Mouse (Mus musculus): ENCODE results near the gene Zhx3.

Gene Zhx3

DNA sequence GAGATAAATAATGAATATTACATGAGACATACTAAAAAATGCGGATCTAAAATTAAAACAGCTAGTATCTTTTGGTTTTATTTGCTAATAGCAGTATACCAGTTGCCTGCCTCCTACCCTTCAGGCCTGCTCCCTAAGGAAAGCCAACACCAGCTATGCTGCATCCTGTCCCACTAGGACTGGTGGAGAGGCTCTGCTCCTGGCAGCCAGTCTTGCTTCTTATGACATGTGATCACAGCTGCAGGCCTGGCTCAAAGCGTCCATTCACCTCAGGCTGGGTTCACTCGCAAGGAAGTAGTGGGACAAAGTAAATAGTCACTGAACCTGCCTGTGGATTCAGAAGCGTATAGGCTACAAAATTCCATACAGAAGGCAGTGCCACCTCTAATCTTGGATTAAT is 11.1 kb upstream of the Zhx3 start:
- DNase-seq (ENCODE audit: extremely low spot score, low read depth, low spot score) = no peak

DNA sequence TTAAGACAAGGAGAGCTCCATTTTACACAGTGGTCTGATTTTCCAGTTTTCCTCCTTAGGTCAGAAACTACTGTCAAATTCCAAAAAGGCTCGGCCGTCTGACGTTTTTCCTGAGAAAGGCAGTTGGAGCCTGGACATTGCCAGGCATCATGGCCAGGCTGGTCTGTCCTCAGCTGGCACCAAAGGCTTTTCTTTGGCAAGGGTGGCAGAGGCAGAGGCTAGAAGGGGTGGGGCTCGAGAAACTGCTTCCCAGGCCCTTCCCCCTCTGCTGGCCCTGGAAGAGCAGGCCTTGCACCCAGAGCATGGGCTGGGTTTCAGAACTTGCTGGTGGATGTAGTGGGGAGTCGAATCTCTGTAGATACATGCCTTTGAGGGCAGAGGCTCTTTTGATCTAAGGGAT is 9.6 kb upstream of the Zhx3 start:
- DNase-seq (ENCODE audit: extremely low spot score, low read depth, low spot score) = no peak

GRCm38 (mm10) chr2:160881462-160882101 is 8.8 kb upstream of the Zhx3 start:
- DNase-seq (ENCODE audit: extremely low spot score, low read depth, low spot score) = no peak

DNA sequence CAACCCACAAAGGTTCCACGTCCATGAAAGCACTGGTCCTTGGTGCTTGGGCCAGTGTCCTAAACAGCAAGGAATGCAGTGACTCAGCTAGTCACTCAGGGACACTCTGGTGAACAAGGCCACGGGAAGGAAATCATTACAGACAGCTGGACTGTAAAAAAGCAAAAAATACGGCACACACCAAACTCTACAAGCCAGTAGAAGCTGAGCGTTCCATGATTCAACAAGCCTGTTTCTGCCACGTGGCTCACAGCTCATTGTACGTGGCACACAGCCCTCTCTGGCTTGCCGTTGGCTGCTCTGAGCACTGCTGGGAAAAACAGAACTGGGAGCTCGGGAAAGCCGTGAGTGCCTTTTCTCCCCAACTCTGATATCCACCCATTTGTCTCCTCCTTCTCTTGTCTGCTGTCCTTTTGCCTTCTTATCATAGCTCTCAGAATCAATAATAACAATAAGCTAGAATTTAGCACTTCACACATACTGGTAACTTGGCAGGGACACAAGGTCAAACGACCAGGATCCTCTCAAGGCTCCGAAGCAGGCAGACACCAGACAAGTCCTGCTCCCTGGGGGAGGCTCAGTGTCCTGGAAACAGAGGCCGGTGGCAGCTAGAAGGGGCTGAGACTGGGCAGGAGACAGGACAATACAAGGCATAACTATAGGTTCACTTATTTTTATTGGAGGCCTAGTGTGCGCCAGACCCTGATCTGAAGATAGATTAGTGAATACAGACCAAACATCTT is 7.8 kb upstream of the Zhx3 start, which contains the start of gene Lpin3:
Gene Lpin3, plus strand, starts transcription at position 218 of the 743 bp plus-strand sequence.
- DNase-seq (ENCODE audit: extremely low spot score, low read depth, low spot score) = no peak

GRCm38 (mm10) chr2:160876115-160876514 is 3.3 kb upstream of the Zhx3 start:
- DNase-seq (ENCODE audit: extremely low spot score, low read depth, low spot score) = no peak

GRCm38 (mm10) chr2:160874231-160874877 is 1.6 kb upstream of the Zhx3 start:
- no peak for DNase-seq (ENCODE audit: extremely low spot score, low read depth, low spot score)

DNA sequence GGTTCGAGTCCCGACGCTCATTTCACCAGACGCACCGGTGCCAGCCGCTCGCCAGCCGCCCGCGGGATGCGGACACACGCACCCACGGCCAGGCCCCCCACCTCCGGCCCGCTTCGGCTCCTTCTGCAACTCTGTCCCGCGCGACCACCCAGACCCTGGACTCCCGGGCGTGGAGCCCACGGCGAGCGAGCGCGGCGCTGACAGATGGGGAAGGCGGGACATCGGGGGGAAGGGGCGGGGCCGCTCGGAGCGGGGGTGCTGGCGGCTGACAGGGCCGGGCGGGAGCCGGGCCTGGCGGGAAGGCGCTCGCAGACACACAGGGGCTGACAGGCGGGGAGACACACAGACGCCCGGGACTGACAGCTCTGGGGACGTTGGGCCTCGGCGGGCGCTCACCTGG is 403 bp downstream of the Zhx3 start:
- DNase-seq (ENCODE audit: extremely low spot score, low read depth, low spot score) = no peak

GRCm38 (mm10) chr2:160871310-160871709 is 1.5 kb downstream of the Zhx3 start:
- DNase-seq (ENCODE audit: extremely low spot score, low read depth, low spot score) = no peak

DNA sequence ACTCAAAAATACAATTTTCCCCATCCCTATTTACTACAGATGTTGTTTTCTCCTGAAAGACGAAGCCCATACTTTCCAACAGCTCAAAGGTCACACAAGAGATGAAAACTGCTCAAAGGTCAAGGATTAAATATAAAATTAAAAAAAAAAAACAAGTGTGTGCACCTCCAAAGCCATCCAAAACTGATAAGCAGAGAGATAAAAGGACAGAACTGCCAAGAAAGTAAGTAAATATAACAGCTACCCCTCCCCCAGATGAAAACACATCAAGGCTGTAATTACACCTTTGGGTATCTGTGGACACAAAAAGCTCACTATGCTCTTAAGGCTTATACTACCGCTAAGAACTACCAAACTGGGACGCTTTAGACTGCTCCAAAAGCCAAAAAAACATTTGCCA is 3.4 kb downstream of the Zhx3 start:
- no peak for DNase-seq (ENCODE audit: extremely low spot score, low read depth, low spot score)

- DNase-seq (ENCODE audit: extremely low spot score, low read depth, low spot score) = no peak
Measured at GRCm38 (mm10) chr2:160865266-160865665, 7.5 kb downstream of the Zhx3 start.

GRCm38 (mm10) chr2:160864112-160864511 is 8.7 kb downstream of the Zhx3 start:
- no peak for DNase-seq (ENCODE audit: extremely low spot score, low read depth, low spot score)

GRCm38 (mm10) chr2:160860363-160860762 is 12.4 kb downstream of the Zhx3 start:
- no peak for DNase-seq (ENCODE audit: extremely low spot score, low read depth, low spot score)

DNA sequence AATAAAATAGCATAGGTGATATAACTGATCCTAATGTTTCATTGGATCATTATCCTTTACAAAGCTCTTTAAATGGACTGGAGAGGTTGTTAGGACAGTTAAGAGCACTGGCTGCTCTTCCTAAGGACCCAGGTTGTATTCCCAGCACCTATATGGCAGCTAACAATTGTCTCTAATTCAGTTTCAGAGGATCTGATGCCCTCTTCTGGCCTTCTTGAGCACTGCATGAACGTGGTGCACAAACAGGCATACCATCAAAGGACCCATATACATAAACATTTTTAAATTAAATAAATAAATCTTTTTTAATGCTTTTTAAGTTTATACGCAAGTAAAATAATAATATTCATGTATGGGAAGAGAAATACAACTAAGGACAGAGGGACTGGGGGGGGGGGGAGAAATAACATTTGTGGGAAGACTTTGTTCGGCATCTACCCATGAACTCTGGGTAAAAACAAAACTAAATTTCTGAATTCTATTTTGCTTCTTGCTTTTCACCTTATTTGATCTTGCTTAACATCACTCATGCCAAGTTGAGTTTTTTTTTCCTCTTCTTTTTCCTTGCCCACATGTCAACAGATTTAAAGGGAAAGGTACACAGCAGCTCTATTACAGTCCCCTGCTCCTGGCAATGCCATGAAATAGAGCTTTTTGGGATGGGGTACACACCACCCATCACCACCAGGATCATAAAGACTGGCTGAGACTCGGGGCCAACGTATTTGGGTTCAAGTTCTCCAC is 16.3 kb downstream of the Zhx3 start:
- DNase-seq (ENCODE audit: extremely low spot score, low read depth, low spot score) = no peak

DNA sequence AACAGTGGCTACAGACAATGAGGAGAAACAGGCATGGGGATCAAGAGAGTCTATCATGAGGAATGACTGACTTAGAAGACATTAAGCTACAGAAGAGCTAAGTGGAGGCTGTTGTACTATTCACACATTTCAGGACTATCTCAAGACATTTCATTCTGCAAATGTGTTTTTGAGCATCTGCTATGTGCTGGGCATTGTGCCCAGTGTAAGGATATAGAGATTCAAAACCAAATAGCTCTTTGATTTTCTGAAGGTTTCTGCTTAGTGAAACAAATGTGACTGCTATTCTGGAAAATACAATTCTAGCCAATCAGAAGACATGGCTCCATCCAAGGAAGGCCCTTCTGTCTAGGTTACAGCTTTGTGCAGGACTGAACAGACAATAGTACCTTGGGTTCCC is 18.1 kb downstream of the Zhx3 start:
- DNase-seq (ENCODE audit: extremely low spot score, low read depth, low spot score) = no peak

DNA sequence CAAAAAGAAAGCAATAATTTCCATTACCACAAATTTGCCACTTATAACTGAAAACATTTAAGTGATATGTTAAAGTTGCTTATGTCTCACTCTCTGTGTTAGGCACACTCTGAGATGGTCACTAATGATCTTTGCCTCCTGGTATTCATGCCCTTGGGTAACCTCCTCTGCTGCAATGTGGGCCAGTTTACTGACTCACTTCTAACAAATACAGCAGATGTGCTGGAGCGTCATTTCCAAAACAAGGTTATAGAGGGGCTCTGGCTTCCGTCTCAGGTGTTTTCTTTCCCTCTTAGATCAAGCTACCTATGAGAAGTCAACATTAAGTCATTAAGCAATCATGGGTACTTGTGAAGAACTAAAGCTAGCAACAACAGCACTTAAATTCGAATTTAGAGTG is 22.4 kb downstream of the Zhx3 start:
- DNase-seq (ENCODE audit: extremely low spot score, low read depth, low spot score) = no peak

GRCm38 (mm10) chr2:160849617-160850240 is 23.1 kb downstream of the Zhx3 start:
- no peak for DNase-seq (ENCODE audit: extremely low spot score, low read depth, low spot score)

DNA sequence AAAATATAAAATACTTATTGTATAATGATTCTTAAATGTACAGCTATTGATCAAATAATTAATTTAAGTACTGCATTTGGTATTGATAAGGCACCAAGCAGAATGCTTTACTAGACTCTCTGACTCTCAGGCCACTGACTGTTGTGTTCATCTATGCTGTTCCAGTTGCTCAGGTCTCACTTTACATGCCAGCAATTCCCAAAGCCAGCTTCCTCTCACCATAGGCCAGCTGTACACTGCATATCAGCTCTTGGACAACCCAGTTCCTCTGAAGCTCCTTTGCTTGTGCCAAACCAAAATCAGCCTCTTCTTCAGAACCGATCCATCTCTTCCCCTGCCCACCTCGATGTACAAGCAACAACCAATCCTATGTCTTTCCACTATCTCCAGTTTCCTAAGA is 24.6 kb downstream of the Zhx3 start:
- no peak for DNase-seq (ENCODE audit: extremely low spot score, low read depth, low spot score)

GRCm38 (mm10) chr2:160847664-160848063 is 25.1 kb downstream of the Zhx3 start:
- DNase-seq (ENCODE audit: extremely low spot score, low read depth, low spot score) = no peak

DNA sequence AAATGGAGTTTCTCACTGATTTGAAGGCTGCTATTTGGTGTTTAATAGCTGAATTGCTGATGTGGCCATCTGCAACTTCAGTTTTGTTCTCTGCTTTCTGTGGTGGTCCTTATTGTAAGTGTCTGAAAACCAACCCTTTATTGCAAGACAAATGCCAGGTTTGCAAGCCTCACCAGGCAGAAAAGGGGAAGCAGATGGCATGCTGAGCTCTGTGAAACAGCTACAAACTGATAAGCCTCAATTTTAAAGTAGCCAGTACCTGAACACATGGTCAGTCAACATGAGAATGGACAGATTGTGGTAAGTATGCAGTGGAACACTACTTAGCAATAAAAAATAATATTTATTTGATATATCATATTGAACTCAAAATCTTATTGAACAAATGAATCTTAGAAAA is 32.0 kb downstream of the Zhx3 start:
- no peak for DNase-seq (ENCODE audit: extremely low spot score, low read depth, low spot score)

- no peak for DNase-seq (ENCODE audit: extremely low spot score, low read depth, low spot score)
Measured at GRCm38 (mm10) chr2:160810802-160811201, 62.0 kb downstream of the Zhx3 start.

DNA sequence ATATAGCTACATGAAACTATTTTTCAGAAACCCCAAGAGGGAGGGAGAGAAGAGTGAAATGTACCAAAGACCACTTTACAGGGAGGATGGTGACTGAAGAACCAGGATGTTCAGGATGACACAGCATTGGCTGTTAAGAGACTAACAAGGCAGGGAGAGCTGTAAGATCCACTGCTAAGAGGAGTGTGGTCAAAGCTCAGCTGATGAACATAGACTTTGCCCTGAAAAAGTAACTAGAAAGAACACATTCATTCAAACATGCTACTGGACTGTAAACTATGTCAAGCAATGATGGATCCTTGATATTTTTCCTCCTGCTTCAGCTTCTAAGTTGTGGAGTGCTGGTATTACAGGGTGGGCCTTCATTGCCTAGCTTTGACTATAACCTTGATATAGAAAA is 62.4 kb downstream of the Zhx3 start:
- no peak for DNase-seq (ENCODE audit: extremely low spot score, low read depth, low spot score)
